Mouse (Mus musculus): Measurements from ENCODE around the gene Tcp1. TPM values are rescaled to one million over a fixed set of nuclear protein-coding genes. Genes with fewer than 3 reads are reported as not detected.
"Not testable (repeated sequence)": the region's sequence is repeated elsewhere in the genome, so short reads cannot be mapped to it uniquely, and the experiment has no call there.

Tcp1 gene
- polyA plus RNA-seq, 1 experiment from 2014 or later = 413 TPM

DNA sequence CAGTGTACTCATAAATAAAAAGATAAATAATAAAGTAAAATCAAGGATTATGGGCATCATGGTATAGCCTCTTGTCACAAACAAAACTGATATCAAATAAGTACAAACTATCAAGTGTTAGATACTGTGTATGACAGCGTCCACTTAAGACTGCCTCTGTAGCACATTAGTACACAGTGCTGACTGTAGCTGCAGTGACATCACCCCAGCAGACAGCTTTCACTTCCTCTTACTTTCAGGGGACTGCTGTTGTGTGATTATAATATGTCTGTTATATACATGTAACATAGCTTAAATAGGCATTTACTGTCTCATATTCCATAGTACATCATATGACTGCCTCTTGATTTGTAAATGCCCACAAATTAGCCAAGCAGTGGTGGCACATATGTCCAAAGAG is 5.6 kb downstream of the Tcp1 start:
- no peak for ATAC-seq
- H3K27ac ChIP-seq = no peak overlapping the region
- no peaks in the 10 kb centered on the region for H3K27me3 ChIP-seq (replicated peaks)
- no peak overlapping the region for H3K4me2 ChIP-seq
- no peak overlapping the region for H3K4me3 ChIP-seq
- H3K36me3 ChIP-seq = peaks cover 84% of the 10 kb centered on the region
- H3K9ac ChIP-seq = no peak overlapping the region
- WGBS (ENCODE audit: insufficient replicate concordance) = 80% methylated on average over 1 of the region's 1 CpGs
- no peaks in the 10 kb centered on the region for H3K9me3 ChIP-seq (replicated peaks)
- H3K4me1 ChIP-seq = peaks cover 13% of the 10 kb centered on the region

DNA sequence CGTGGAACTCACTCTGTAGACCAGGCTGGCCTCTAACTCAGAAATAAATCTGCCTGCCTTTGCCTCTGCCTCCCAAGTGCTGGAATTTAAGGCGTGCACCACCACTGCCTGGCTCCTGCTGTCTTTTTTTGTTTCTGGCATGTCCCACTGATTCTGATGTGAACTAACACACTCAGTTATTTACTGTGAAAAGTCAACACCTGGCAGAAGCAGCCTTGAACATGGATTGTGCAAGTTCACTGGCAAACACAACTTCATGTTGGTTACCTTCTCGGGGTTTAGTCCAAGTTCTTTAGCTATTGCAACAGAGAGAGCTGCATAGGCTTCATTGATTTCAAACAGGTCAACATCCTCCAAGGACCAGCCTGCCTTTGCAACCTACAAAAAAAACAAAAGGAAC is 9.5 kb downstream of the Tcp1 start:
- Histone ChIP-seq H3K4me3 (no peak overlapping the region), H3K9me3 (replicated peaks) (no peaks in the 10 kb centered on the region), H3K4me1 (peaks cover 5% of the 10 kb centered on the region; the same call in 1 of the 2 replicates), H3K9ac (no peak overlapping the region), H3K27ac (0 out of 2 replicates have a peak overlapping the region, but pooled peaks have one; percentile 4), H3K36me3 (peaks cover 71% of the 10 kb centered on the region), H3K27me3 (replicated peaks) (no peaks in the 10 kb centered on the region), H3K4me2 (no peak overlapping the region)
- ATAC-seq = peak; percentile 36
- 79% methylated on average over 3 of the region's 3 CpGs for WGBS (ENCODE audit: insufficient replicate concordance)

DNA sequence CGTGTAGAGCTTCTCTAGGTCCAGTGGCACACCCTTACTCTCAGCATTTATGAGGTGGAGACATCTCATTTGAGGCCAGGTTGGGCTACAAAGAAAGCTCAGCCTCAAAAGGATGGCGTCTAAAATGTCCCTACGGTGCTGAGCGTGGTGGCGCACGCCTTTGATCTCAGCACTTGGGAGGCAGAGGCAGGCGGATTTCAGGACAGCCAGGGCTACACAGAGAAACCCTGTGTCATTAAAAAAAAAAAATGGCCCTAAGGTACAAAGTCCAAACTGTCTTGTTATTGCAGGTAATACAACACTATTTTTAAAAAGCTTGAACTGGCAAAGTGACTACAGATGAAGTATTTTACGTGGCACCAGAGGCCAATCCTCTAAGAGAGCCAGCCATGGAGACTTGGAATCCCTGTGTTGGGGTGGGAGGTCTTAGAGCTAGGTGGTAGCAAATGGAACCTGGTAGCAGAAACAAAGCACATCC is 10.2 kb downstream of the Tcp1 start:
- no peaks in the 10 kb centered on the region for H3K9me3 ChIP-seq (replicated peaks)
- H3K27me3 ChIP-seq (replicated peaks) = no peaks in the 10 kb centered on the region
- ATAC-seq = no peak
- H3K36me3 ChIP-seq = peaks cover 64% of the 10 kb centered on the region
- no peak overlapping the region for H3K4me2 ChIP-seq
- 81% methylated on average over 8 of the region's 8 CpGs for WGBS (ENCODE audit: insufficient replicate concordance)
- peaks cover 5% of the 10 kb centered on the region; the same call in 1 of the 2 replicates for H3K4me1 ChIP-seq
- H3K27ac ChIP-seq = 0 out of 2 replicates have a peak overlapping the region, but pooled peaks have one; percentile 28
- H3K9ac ChIP-seq = no peak overlapping the region
- no peak overlapping the region for H3K4me3 ChIP-seq

DNA sequence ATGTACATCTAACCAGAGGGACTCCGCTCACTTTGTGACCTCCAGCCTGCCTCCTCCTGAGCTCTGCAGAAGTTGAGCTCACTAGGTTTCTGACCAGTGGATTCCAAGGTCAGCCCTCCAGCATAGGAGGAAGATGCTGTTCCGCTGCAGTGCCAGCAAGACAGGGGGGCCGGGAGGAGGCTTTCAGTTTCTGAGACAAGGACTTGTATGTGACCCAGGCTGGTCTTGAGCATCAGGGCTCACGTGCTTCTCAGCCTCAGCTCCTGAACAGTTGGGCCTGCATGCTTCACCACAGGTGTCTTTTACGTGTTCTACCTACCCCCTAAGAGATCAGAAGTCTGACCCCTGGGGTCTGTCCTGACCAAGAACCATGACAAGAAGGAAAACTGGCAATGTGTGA is 16.1 kb downstream of the Tcp1 start:
- not testable (repeated sequence) for H3K4me3 ChIP-seq; H3K27me3 ChIP-seq (replicated peaks); H3K9ac ChIP-seq; H3K9me3 ChIP-seq (replicated peaks); H3K27ac ChIP-seq; H3K36me3 ChIP-seq; H3K4me2 ChIP-seq; ATAC-seq; H3K4me1 ChIP-seq
- 79% methylated on average over 5 of the region's 5 CpGs for WGBS (ENCODE audit: insufficient replicate concordance)

DNA sequence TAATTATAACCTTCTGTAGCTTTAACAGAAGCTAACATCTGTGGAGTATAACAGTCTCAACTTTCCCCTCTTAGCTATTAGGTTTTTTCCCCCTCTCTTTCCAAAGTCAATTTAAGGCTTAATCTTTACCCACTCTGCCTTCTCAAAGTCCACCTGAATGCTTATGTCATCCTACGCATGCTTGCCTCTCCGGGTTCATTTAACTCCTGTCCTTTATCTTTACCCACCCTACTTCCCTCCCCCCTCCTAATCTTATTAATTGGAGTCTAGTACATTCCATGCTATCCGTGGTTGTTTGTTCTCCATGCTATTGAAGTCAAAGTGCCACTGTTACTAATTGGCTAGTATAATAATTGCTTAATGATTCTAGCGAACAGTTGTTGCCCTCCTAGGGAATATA is 20.2 kb downstream of the Tcp1 start:
- Histone ChIP-seq H3K4me2 (no peak overlapping the region), H3K9ac (no peak overlapping the region), H3K27me3 (replicated peaks) (no peaks in the 10 kb centered on the region), H3K36me3 (no peaks in the 10 kb centered on the region), H3K4me1 (peaks cover 9% of the 10 kb centered on the region), H3K4me3 (no peak overlapping the region), H3K9me3 (replicated peaks) (no peaks in the 10 kb centered on the region), H3K27ac (no peak overlapping the region)
- WGBS (ENCODE audit: insufficient replicate concordance) = 53% methylated on average over 4 of the region's 4 CpGs
- no peak for ATAC-seq

DNA sequence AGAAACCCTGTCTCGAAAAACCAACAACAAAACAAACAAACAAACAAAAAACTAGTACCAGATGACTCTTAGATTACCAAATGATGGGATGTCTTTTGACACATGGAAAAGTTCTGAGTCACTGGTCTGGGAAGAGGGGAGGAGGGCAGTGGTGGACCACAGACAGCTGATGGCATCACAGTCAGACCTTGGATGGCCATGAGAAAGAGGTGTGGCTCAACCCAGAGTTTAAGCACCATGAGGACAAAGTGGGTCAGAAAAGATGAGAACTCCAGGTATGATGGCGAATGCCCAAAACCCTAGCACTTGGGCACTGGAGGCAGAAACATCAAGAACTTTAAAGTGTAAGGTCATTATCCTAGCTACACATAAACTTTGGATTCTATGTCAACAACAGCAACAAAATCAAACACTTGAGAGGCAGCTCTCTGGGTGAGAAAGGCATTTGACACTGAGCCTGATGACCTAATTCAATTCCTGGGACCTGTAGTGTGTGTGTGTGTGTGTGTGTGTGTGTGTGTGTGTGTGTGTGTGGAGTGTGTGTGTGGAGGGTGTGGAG is 22.0 kb downstream of the Tcp1 start:
- H3K4me1 ChIP-seq = peaks cover 23% of the 10 kb centered on the region
- H3K36me3 ChIP-seq = peaks cover 4% of the 10 kb centered on the region; the same call in 1 of the 2 replicates
- ATAC-seq = no peak
- no peak overlapping the region for H3K4me3 ChIP-seq
- H3K9ac ChIP-seq = no peak overlapping the region
- H3K9me3 ChIP-seq (replicated peaks) = no peaks in the 10 kb centered on the region
- H3K4me2 ChIP-seq = no peak overlapping the region
- H3K27me3 ChIP-seq (replicated peaks) = no peaks in the 10 kb centered on the region
- H3K27ac ChIP-seq = no peak overlapping the region
- WGBS (ENCODE audit: insufficient replicate concordance) = 72% methylated on average over 2 of the region's 2 CpGs

DNA sequence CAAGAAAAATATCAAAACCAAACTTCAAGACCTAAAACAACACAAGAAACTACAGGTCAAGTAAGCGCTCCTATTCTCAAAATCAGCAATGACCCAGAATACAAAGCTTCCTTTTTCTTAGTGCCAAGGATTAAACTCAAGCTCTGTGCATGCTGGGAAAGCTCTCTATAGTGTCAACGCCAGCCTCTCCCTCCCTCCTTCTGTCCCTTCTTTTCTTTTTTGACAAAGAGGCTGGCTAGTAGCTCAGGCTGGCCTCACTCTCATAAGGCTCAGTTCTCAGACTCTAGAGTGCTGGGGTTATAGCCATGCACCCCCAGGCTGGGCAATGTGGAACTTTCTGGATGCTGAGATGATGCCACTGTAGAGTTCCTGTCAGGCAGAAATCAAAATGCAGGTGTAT is 22.6 kb downstream of the Tcp1 start:
- H3K9ac ChIP-seq = no peak overlapping the region
- ATAC-seq = no peak
- peaks cover 23% of the 10 kb centered on the region for H3K4me1 ChIP-seq
- H3K9me3 ChIP-seq (replicated peaks) = no peaks in the 10 kb centered on the region
- H3K4me2 ChIP-seq = no peak overlapping the region
- no peaks in the 10 kb centered on the region for H3K27me3 ChIP-seq (replicated peaks)
- H3K36me3 ChIP-seq = peaks cover 10% of the 10 kb centered on the region
- no peak overlapping the region for H3K27ac ChIP-seq
- WGBS (ENCODE audit: insufficient replicate concordance) = 46% methylated on average over 2 of the region's 2 CpGs
- H3K4me3 ChIP-seq = no peak overlapping the region

DNA sequence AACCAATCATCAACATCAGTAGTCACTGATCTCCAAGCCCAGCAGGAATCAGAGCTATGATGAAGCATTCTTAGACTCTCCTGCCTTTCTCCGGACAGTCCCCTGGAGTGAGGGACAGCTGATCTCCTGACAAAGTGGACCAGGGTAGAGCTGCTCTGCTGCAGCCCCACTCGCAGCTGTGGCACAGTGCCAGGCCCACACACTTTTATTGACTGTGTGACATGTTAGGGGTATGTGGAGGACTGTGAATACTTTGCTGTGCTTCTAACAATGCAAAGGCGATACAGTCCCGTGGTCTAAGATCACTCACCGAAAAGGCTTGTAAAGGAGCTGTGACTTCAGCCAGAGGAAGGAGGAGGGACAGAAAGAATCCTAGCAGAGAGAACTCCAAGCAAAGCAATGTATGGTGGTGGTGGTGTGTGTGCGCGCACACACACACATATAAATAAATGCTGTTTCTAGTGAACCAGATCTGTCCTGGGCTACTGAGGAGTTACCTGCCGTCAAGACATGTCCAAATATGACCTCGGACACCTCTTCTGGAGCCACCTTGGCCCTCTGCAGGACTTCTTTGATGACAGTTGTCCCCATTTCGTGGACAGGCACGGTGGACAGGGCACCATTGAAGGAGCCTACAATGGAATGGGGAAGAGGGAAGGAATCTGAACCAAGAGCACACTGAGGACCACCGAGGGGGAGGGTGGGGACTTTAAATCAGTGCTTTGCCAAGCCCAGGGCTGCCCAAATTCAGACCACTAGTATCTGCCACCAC is 24.1 kb downstream of the Tcp1 start:
- not testable (repeated sequence) for H3K9ac ChIP-seq; H3K27ac ChIP-seq; H3K27me3 ChIP-seq (replicated peaks); H3K9me3 ChIP-seq (replicated peaks)
- Histone ChIP-seq H3K36me3 (peaks cover 24% of the 10 kb centered on the region), H3K4me1 (peaks cover 23% of the 10 kb centered on the region), H3K4me2 (peak overlapping the region; percentile 52), H3K4me3 (0 out of 2 replicates have a peak overlapping the region, but pooled peaks have one; percentile 33)
- 35% methylated on average over 4 of the region's 12 CpGs for WGBS (ENCODE audit: insufficient replicate concordance)
- ATAC-seq = 0 out of 2 replicates have a peak, but pooled peaks have one; percentile 28

DNA sequence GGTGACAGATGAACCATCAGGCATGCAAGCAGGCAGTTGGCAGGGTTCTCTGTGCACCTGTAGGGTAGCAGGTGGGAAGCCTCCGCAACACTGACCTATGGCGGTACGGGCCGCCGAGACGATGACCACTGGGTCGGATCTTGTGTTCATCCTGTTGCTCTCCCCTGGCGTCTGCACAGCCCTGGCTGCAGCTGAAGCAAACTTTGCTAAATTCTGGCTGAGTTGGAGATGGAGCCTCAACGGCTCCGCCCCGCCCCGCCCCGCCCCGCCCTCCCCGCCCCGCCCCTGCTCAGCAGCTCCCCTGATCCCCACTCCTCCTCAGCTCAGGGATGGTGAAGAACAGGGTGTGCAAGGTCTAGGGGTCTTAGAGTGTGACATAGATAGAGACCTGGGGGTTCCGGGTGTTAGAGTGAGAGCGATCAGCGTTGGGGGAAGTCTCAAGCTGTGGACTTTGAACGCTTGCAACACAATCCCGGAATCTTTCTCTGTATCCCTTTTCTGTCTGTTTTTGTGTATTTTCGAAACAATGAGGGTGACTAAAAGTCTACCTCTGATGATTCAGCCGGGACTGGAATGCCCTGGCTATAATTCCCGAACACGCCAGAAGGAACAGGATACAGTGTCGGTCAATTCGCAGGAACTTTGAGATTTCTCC is 24.8 kb downstream of the Tcp1 start, which contains the start of gene Acat3:
Acat3 (minus strand) TSS at position 450 of the 655 bp plus-strand sequence.
- Histone ChIP-seq H3K36me3 (peaks cover 31% of the 10 kb centered on the region), H3K9me3 (replicated peaks) (no peaks in the 10 kb centered on the region), H3K4me3 (peak within 1 kb of the TSS; percentile 33), H3K27me3 (replicated peaks) (no peaks in the 10 kb centered on the region), H3K4me2 (peak within 1 kb of the TSS; percentile 52), H3K9ac (0 out of 2 replicates have a peak within 1 kb of the TSS, but pooled peaks have one; percentile 4), H3K27ac (peak within 1 kb of the TSS; percentile 39; the same call in 1 of the 2 replicates), H3K4me1 (peaks cover 23% of the 10 kb centered on the region)
- 14% methylated on average over 27 of the region's 27 CpGs for WGBS (ENCODE audit: insufficient replicate concordance)
- peak; percentile 76 for ATAC-seq

DNA sequence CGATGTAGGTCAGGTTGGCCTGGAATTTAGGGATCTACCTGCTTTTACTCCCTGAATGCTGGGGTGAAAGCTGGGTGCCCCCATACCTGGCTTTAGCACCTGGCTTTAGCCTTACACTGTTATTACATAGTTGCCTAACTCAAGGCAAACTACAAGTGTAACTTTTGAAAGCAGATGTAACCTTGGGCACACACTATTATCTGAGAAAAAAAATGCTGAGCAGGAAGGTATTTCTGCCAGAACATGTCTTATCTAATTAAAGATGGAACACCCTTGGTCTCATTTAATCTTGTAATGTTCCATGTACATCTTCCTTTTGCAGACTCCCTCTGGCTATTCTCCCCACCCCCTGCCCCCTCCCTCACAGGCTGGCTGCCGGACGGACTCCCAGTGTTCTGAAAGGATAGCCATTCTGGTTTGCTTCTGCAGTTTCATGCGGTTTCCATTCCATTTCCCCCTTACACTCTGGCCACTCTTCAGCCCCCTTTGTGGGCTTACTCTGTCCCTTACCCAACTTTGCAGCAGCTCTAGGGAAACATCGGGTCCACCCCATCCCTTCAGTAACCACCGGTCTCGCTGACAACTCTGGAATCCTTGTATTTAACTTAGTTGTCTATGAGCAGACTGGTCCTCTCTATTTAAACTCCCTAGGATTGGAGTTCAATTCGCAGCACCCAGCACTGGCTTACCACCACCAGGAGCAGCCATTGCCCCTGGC is 26.2 kb downstream of the Tcp1 start:
- no peak for ATAC-seq
- Histone ChIP-seq H3K36me3 (peaks cover 42% of the 10 kb centered on the region), H3K27me3 (replicated peaks) (no peaks in the 10 kb centered on the region), H3K4me1 (peaks cover 23% of the 10 kb centered on the region), H3K27ac (no peak overlapping the region), H3K4me2 (no peak overlapping the region), H3K4me3 (no peak overlapping the region), H3K9me3 (replicated peaks) (no peaks in the 10 kb centered on the region), H3K9ac (0 out of 2 replicates have a peak overlapping the region, but pooled peaks have one; percentile 4)
- WGBS (ENCODE audit: insufficient replicate concordance) = 73% methylated on average over 8 of the region's 8 CpGs

DNA sequence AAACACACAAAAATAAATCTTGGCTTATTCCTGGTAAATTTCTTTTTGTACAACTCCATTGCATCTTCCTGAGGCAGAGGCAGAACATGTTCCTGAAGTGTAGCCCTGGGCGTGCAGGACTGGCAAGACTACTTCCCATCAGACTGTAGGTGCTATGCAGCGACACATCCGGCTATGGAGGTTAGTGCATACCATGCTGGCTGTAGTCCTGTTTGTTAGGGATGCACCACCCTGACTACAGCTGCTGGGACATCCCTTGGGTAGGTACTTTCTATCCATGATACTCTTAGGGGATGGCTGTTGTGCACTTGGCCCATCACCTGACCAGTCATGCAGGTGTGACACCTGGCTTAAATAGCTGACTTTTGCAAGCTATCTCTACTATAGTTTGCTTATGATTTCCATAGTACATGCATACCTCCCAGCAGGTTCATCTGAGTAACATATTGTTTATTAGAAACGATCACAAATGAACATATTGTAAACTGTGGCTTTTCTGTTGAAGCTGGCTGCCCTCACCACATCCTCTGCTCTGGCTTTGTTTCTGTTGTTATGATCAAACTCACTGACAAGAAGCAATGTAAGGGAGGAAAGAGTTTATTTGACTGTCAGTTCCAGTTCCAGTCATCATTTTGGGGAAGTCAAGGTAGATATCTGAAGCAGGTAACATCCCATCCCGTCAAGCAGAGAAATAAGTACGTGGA is 27.1 kb downstream of the Tcp1 start:
- Histone ChIP-seq H3K4me2 (no peak overlapping the region), H3K27me3 (replicated peaks) (no peaks in the 10 kb centered on the region), H3K4me1 (peaks cover 23% of the 10 kb centered on the region), H3K9ac (no peak overlapping the region), H3K9me3 (replicated peaks) (no peaks in the 10 kb centered on the region), H3K4me3 (no peak overlapping the region), H3K36me3 (peaks cover 49% of the 10 kb centered on the region), H3K27ac (no peak overlapping the region)
- WGBS (ENCODE audit: insufficient replicate concordance) = 87% methylated on average over 6 of the region's 6 CpGs
- no peak for ATAC-seq

All from liver, embryonic 12.5 days (tissue).